Mouse (Mus musculus): ENCODE data around the gene Dusp5.

GRCm38 (mm10) chr19:53538024-53538423, 9.1 kb downstream of the Dusp5 start:
- TF ChIP-seq CTCF (IDR thresholded peaks at IDR 0.05; ENCODE audit: low read depth) (no peak), EP300 (optimal IDR thresholded peaks at IDR 0.05) (no peak)
